Mouse (Mus musculus): ENCODE measurements around the gene Rnf224. TPM values are rescaled to one million over a fixed set of nuclear protein-coding genes. Genes with fewer than 3 reads are reported as not detected.

Rnf224 gene
- total and polyA plus RNA-seq, 2 experiments from 2014 or later: 0.33 TPM; not detected in 1

- Histone ChIP-seq H3K4me1 (ENCODE audit: insufficient read depth, low read length) (no peaks in the 10 kb centered on the region), H3K27ac (ENCODE audit: low read depth, low read length) (no peak overlapping the region), H3K4me3 (ENCODE audit: low read depth, low read length) (no peak overlapping the region), H3K36me3 (ENCODE audit: insufficient read depth, low read length) (peaks cover 38% of the 10 kb centered on the region), H3K9me3 (ENCODE audit: low read length) (no peaks in the 10 kb centered on the region), H3K4me2 (ENCODE audit: low read depth, low read length, poor library complexity, severe bottlenecking) (no peak overlapping the region), H3K9ac (replicated peaks; ENCODE audit: low read length, poor library complexity, severe bottlenecking) (no peak overlapping the region), H3K27me3 (ENCODE audit: insufficient read depth, low read length) (peaks cover 4% of the 10 kb centered on the region; the same call in 1 of the 2 replicates)
- TF ChIP-seq CTCF (IDR thresholded peaks at IDR 0.05): no peak
- no peak for DNase-seq (ENCODE audit: low spot score)
- no peak for ATAC-seq (ENCODE audit: low FRiP score)
Observed at GRCm38 (mm10) chr2:25197946-25198345, 38.6 kb downstream of the Rnf224 start.

GRCm38 (mm10) chr2:25197191-25197590 is 39.4 kb downstream of the Rnf224 start:
- H3K9me3 ChIP-seq (ENCODE audit: low read length): no peaks in the 10 kb centered on the region
- TF ChIP-seq CTCF (IDR thresholded peaks at IDR 0.05): no peak
- DNase-seq (ENCODE audit: low spot score) (no peak), ATAC-seq (ENCODE audit: low FRiP score) (no peak)
- H3K4me1 ChIP-seq (ENCODE audit: insufficient read depth, low read length): no peaks in the 10 kb centered on the region
- no peak overlapping the region for H3K27ac ChIP-seq (ENCODE audit: low read depth, low read length)
- H3K9ac ChIP-seq (replicated peaks; ENCODE audit: low read length, poor library complexity, severe bottlenecking): no peak overlapping the region
- H3K36me3 ChIP-seq (ENCODE audit: insufficient read depth, low read length): peaks cover 34% of the 10 kb centered on the region
- WGBS: 22% methylated on average over 2 of the region's 2 CpGs
- H3K27me3 ChIP-seq (ENCODE audit: insufficient read depth, low read length): peaks cover 4% of the 10 kb centered on the region; the same call in 1 of the 2 replicates
- no peak overlapping the region for H3K4me3 ChIP-seq (ENCODE audit: low read depth, low read length)
- H3K4me2 ChIP-seq (ENCODE audit: low read depth, low read length, poor library complexity, severe bottlenecking): no peak overlapping the region

- 17% methylated on average over 8 of the region's 8 CpGs for WGBS
- H3K4me3 ChIP-seq (ENCODE audit: low read depth, low read length): no peak within 1 kb of the TSS
- DNase-seq (ENCODE audit: low spot score) (no peak), ATAC-seq (ENCODE audit: low FRiP score) (no peak)
- no peak within 1 kb of the TSS for H3K27ac ChIP-seq (ENCODE audit: low read depth, low read length)
- H3K9ac ChIP-seq (replicated peaks; ENCODE audit: low read length, poor library complexity, severe bottlenecking): no peak within 1 kb of the TSS
- H3K9me3 ChIP-seq (ENCODE audit: low read length): no peaks in the 10 kb centered on the region
- H3K4me1 ChIP-seq (ENCODE audit: insufficient read depth, low read length): no peaks in the 10 kb centered on the region
- no peak for TF ChIP-seq CTCF (IDR thresholded peaks at IDR 0.05)
- H3K27me3 ChIP-seq (ENCODE audit: insufficient read depth, low read length): peaks cover 4% of the 10 kb centered on the region; the same call in 1 of the 2 replicates
- H3K4me2 ChIP-seq (ENCODE audit: low read depth, low read length, poor library complexity, severe bottlenecking): no peak within 1 kb of the TSS
- H3K36me3 ChIP-seq (ENCODE audit: insufficient read depth, low read length): peaks cover 30% of the 10 kb centered on the region
Observed at GRCm38 (mm10) chr2:25196172-25196954, 40.2 kb downstream of the Rnf224 start, which contains the start of gene Tor4a. Tor4a (minus strand) TSS chr2:25196886.

GRCm38 (mm10) chr2:25195211-25196156 is 41.1 kb downstream of the Rnf224 start:
- Histone ChIP-seq H3K9ac (replicated peaks; ENCODE audit: low read length, poor library complexity, severe bottlenecking) (no peak overlapping the region), H3K27me3 (ENCODE audit: insufficient read depth, low read length) (peaks cover 4% of the 10 kb centered on the region; the same call in 1 of the 2 replicates), H3K36me3 (ENCODE audit: insufficient read depth, low read length) (peaks cover 21% of the 10 kb centered on the region), H3K4me3 (ENCODE audit: low read depth, low read length) (no peak overlapping the region), H3K27ac (ENCODE audit: low read depth, low read length) (no peak overlapping the region), H3K9me3 (ENCODE audit: low read length) (no peaks in the 10 kb centered on the region), H3K4me1 (ENCODE audit: insufficient read depth, low read length) (no peaks in the 10 kb centered on the region), H3K4me2 (ENCODE audit: low read depth, low read length, poor library complexity, severe bottlenecking) (no peak overlapping the region)
- TF ChIP-seq CTCF (IDR thresholded peaks at IDR 0.05): no peak
- 24% methylated on average over 55 of the region's 55 CpGs for WGBS
- no peak for ATAC-seq (ENCODE audit: low FRiP score)
- no peak for DNase-seq (ENCODE audit: low spot score)

GRCm38 (mm10) chr2:25194486-25195171 is 42.0 kb downstream of the Rnf224 start:
- ATAC-seq (ENCODE audit: low FRiP score): no peak
- Histone ChIP-seq H3K9me3 (ENCODE audit: low read length) (no peaks in the 10 kb centered on the region), H3K36me3 (ENCODE audit: insufficient read depth, low read length) (peaks cover 12% of the 10 kb centered on the region), H3K9ac (replicated peaks; ENCODE audit: low read length, poor library complexity, severe bottlenecking) (no peak overlapping the region), H3K4me1 (ENCODE audit: insufficient read depth, low read length) (no peaks in the 10 kb centered on the region), H3K4me2 (ENCODE audit: low read depth, low read length, poor library complexity, severe bottlenecking) (no peak overlapping the region), H3K27me3 (ENCODE audit: insufficient read depth, low read length) (peaks cover 4% of the 10 kb centered on the region; the same call in 1 of the 2 replicates), H3K27ac (ENCODE audit: low read depth, low read length) (no peak overlapping the region), H3K4me3 (ENCODE audit: low read depth, low read length) (no peak overlapping the region)
- DNase-seq (ENCODE audit: low spot score): no peak
- no peak for TF ChIP-seq CTCF (IDR thresholded peaks at IDR 0.05)
- WGBS: 84% methylated on average over 17 of the region's 17 CpGs
